In genomic region chr17:63492665-63493273, GRCm38 (mm10) we compare ENCODE assay signal across 9 mouse cellular contexts. TPM values are rescaled to one million over a fixed set of nuclear protein-coding genes. Genes with fewer than 3 reads are reported as not detected.
A peak's percentile ranks its signal among the peaks of the same experiment; 100 is the strongest.
DNase-seq lines count a peak whose midpoint lies in the region; ATAC-seq and TF ChIP-seq lines count a peak whose summit lies in the region.
"Had no signal": no experiment of that assay in that cellular context is flagged by ENCODE, and none has a peak within 500 bp of the region (broad histone marks: within the 10 kb centered on the region; RNA-seq: fewer than 3 reads in every experiment).

No protein-coding gene starts in this region.

- no peak; the same call in 1 of the 2 replicates for ATAC-seq in midbrain, embryonic 16.5 days
- ATAC-seq in midbrain, embryonic 13.5 days, result no peak
- no peak; the same call in 1 of the 2 replicates for ATAC-seq in liver, embryonic 13.5 days (ENCODE audit: low read depth)
- peak; percentile 60; the same call in 1 of the 2 replicates for ATAC-seq in stomach, postnatal 0 days (ENCODE audit: low FRiP score, low TSS enrichment)

- no peaks in the 10 kb centered on the region for H3K27me3 ChIP-seq in cerebellum, adult 2 months (ENCODE audit: control insufficient read depth, insufficient read depth, low read length)
- no peaks in the 10 kb centered on the region for H3K27me3 ChIP-seq in midbrain, embryonic 16.5 days (ENCODE audit: control insufficient read depth, insufficient read depth, low read depth, low read length)
- no peaks in the 10 kb centered on the region for H3K27me3 ChIP-seq in midbrain, embryonic 13.5 days
- H3K27me3 ChIP-seq in liver, embryonic 13.5 days, result no peaks in the 10 kb centered on the region
- H3K27me3 ChIP-seq in stomach, postnatal 0 days (ENCODE audit: control insufficient read depth, insufficient read depth, low read length), result no peaks in the 10 kb centered on the region

- TF ChIP-seq EP300 in stomach, postnatal 0 days (optimal IDR thresholded peaks at IDR 0.05), result no peak

- peaks cover 6% of the 10 kb centered on the region; the same call in 1 of the 2 replicates for H3K36me3 ChIP-seq in midbrain, embryonic 16.5 days (ENCODE audit: control insufficient read depth, insufficient read depth, low read length)
- H3K36me3 ChIP-seq in midbrain, embryonic 13.5 days, result peaks cover 9% of the 10 kb centered on the region
- H3K36me3 ChIP-seq in liver, embryonic 13.5 days, result peaks cover 18% of the 10 kb centered on the region
- no peaks in the 10 kb centered on the region; the same call in 1 of the 2 replicates for H3K36me3 ChIP-seq in stomach, postnatal 0 days (ENCODE audit: control insufficient read depth, insufficient read depth, low read length)

- H3K27ac ChIP-seq in cerebellum, adult 2 months (ENCODE audit: insufficient read depth, low read length), result no peak overlapping the region
- no peak overlapping the region; the same call in 1 of the 2 replicates for H3K27ac ChIP-seq in midbrain, embryonic 16.5 days (ENCODE audit: low read length)
- H3K27ac ChIP-seq in midbrain, embryonic 13.5 days, result no peak overlapping the region
- H3K27ac ChIP-seq in liver, embryonic 13.5 days, result 0 out of 2 replicates have a peak overlapping the region, but pooled peaks have one; percentile 50
- 0 out of 2 replicates have a peak overlapping the region, but pooled peaks have one; percentile 6 for H3K27ac ChIP-seq in stomach, postnatal 0 days (replicated peaks)
- H3K27ac ChIP-seq: forebrain, embryonic 10.5 days had no signal

- no peak for TF ChIP-seq POLR2A in cerebellum, adult 2 months (IDR thresholded peaks at IDR 0.05; ENCODE audit: borderline replicate concordance, insufficient read depth, low read length)

- no peak for TF ChIP-seq CTCF in cerebellum, adult 2 months (IDR thresholded peaks at IDR 0.05; ENCODE audit: borderline replicate concordance, insufficient read depth, low read depth, low read length)
- no peak for TF ChIP-seq CTCF in stomach, postnatal 0 days (IDR thresholded peaks at IDR 0.05; ENCODE audit: low read depth)

- DNase-seq in cerebellum, adult 2 months, result no peak
- DNase-seq in cerebellum, adult 18-20 months, result no peak
- no peak for DNase-seq in liver, embryonic 13.5 days
- no peak for DNase-seq in stomach, postnatal 0 days (ENCODE audit: low spot score)
- no peak for DNase-seq in thymus, postnatal 0 days (ENCODE audit: low spot score)
- no peak for DNase-seq in frontal cortex, postnatal 25 days (ENCODE audit: low spot score in 2 of 2)

- H3K4me3 ChIP-seq in cerebellum, adult 2 months (replicated peaks; ENCODE audit: insufficient read depth, low read depth, low read length), result peak overlapping the region; percentile 7
- no peak overlapping the region for H3K4me3 ChIP-seq in midbrain, embryonic 16.5 days (ENCODE audit: low read depth, low read length)
- H3K4me3 ChIP-seq in midbrain, embryonic 13.5 days (replicated peaks), result no peak overlapping the region
- H3K4me3 ChIP-seq in liver, embryonic 13.5 days (replicated peaks), result no peak overlapping the region
- H3K4me3 ChIP-seq in stomach, postnatal 0 days (ENCODE audit: low read depth, low read length), result no peak overlapping the region
- H3K4me3 ChIP-seq: forebrain, embryonic 10.5 days had no signal

- H3K9me3 ChIP-seq in midbrain, embryonic 16.5 days (replicated peaks; ENCODE audit: control insufficient read depth, low read length, poor library complexity, severe bottlenecking), result no peaks in the 10 kb centered on the region
- H3K9me3 ChIP-seq in midbrain, embryonic 13.5 days, result no peaks in the 10 kb centered on the region
- no peaks in the 10 kb centered on the region for H3K9me3 ChIP-seq in liver, embryonic 13.5 days (replicated peaks)
- no peaks in the 10 kb centered on the region for H3K9me3 ChIP-seq in stomach, postnatal 0 days (ENCODE audit: control insufficient read depth, low read length)
- H3K9me3 ChIP-seq: forebrain, embryonic 10.5 days had no signal

- no peak overlapping the region for H3K9ac ChIP-seq in midbrain, embryonic 16.5 days (ENCODE audit: low read depth, low read length)
- H3K9ac ChIP-seq in midbrain, embryonic 13.5 days (replicated peaks), result no peak overlapping the region
- H3K9ac ChIP-seq in liver, embryonic 13.5 days, result no peak overlapping the region
- H3K9ac ChIP-seq in stomach, postnatal 0 days (ENCODE audit: low read length), result no peak overlapping the region

- WGBS in cerebellum, adult 2 months, result 41% methylated on average over 8 of the region's 8 CpGs
- WGBS in midbrain, embryonic 16.5 days, result 83% methylated on average over 8 of the region's 8 CpGs
- 88% methylated on average over 8 of the region's 8 CpGs for WGBS in midbrain, embryonic 13.5 days
- 60% methylated on average over 8 of the region's 8 CpGs for WGBS in liver, embryonic 13.5 days (ENCODE audit: insufficient replicate concordance)
- WGBS in stomach, postnatal 0 days, result 77% methylated on average over 8 of the region's 8 CpGs

- peak overlapping the region; percentile 21 for H3K4me2 ChIP-seq in midbrain, embryonic 16.5 days (ENCODE audit: low read length)
- no peak overlapping the region for H3K4me2 ChIP-seq in midbrain, embryonic 13.5 days (replicated peaks)
- peak overlapping the region; percentile 12; the same call in 1 of the 2 replicates for H3K4me2 ChIP-seq in liver, embryonic 13.5 days
- peak overlapping the region; percentile 28 for H3K4me2 ChIP-seq in stomach, postnatal 0 days (replicated peaks; ENCODE audit: low read depth)

- peaks cover 12% of the 10 kb centered on the region; the same call in 1 of the 2 replicates for H3K4me1 ChIP-seq in cerebellum, adult 2 months (ENCODE audit: control insufficient read depth, insufficient read depth, low read length)
- peaks cover 46% of the 10 kb centered on the region for H3K4me1 ChIP-seq in midbrain, embryonic 16.5 days (ENCODE audit: control insufficient read depth, insufficient read depth, low read length)
- H3K4me1 ChIP-seq in midbrain, embryonic 13.5 days (replicated peaks), result peaks cover 47% of the 10 kb centered on the region
- H3K4me1 ChIP-seq in liver, embryonic 13.5 days (replicated peaks), result peaks cover 46% of the 10 kb centered on the region
- H3K4me1 ChIP-seq in stomach, postnatal 0 days (replicated peaks; ENCODE audit: control insufficient read depth, insufficient read depth), result peaks cover 6% of the 10 kb centered on the region; the same call in 1 of the 2 replicates

RNA-seq across cellular contexts. Expression of gene Fbxl17, which starts 7.0 kb away (rescaled TPM):
- polyA plus RNA-seq in cerebellum, adult 2 months (2012; rRNA removed), result 19.4 and 21.5 TPM in 2 replicates
- 22.1 and 22.7 TPM in 2 replicates for polyA plus RNA-seq in midbrain, embryonic 16.5 days (2015; fragmentation: Nextera tagmentation; extraction: Ambion mirVana)
- 28.5 and 29.0 TPM in 2 replicates for polyA plus RNA-seq in midbrain, embryonic 13.5 days (2015; fragmentation: Nextera tagmentation; extraction: Ambion mirVana)
- polyA plus RNA-seq in liver, embryonic 13.5 days (2015; fragmentation: Nextera tagmentation; extraction: Ambion mirVana), result 1.4 and 1.7 TPM in 2 replicates
- polyA plus RNA-seq in stomach, postnatal 0 days (2015; fragmentation: Nextera tagmentation; extraction: Ambion mirVana), result 3.6 and 4.3 TPM in 2 replicates
- polyA plus RNA-seq in thymus, postnatal 0 days (2015; fragmentation: Nextera tagmentation; extraction: Ambion mirVana), result 5.7 and 5.8 TPM in 2 replicates

Comparison
In these comparisons a context has a peak if more than half of its experiments do, and no peak if none do; other contexts are left out.
1. H3K27ac ChIP-seq: peak in liver, embryonic 13.5 days (single experiment) and stomach, postnatal 0 days (single experiment); none in cerebellum, adult 2 months (single experiment), midbrain, embryonic 16.5 days (single experiment) and midbrain, embryonic 13.5 days (single experiment).